Mouse (Mus musculus): ENCODE data around the gene Grn.

- TF ChIP-seq POLR2A (IDR thresholded peaks at IDR 0.05; ENCODE audit: low read depth, low read length) (no peak), SMC3 (IDR thresholded peaks at IDR 0.05; ENCODE audit: low read depth, low read length) (no peak)
These were observed 51.7 kb downstream of the Grn start for GRCm38 (mm10) chr11:102481779-102482178.

All from CH12.LX (cell line).